Mouse (Mus musculus): Measurements from ENCODE around the gene Pde12. TPM values are rescaled to one million over a fixed set of nuclear protein-coding genes. Genes with fewer than 3 reads are reported as not detected.

The Pde12 gene
- total RNA-seq, 2 experiments from 2014 or later, result 5.3 to 5.5 TPM

DNA sequence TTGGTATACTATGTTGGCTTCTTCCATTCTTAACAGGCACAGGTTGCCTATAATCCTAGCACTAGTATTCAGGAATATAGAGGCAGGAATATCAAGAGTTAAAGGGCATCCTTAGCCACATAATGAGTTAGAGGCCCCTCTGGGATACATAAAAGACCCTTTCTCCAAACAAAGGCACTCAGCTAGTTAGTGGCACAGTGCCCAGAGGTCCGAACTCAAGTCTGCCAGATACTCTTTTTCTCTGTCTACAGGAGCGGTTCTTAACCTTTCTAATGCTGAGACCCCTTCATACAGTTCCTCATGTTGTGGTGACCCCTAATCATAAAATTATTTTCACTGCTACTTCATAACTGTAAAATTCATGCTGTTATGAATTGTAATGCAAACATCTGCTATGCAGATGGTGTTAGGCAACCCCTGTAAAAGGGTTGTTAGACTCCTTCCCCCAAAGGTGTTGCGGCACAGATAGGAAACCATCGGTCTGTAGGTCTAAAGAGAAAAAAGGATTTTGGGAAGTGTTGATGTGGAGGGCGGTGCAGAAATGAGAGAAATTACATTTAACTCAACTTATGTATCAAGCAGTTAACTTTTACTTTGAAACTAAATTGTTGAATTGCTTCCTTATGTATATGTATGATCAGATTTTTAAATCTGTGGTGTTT is 23.6 kb downstream of the Pde12 start:
- DNase-seq, result no peak

DNA sequence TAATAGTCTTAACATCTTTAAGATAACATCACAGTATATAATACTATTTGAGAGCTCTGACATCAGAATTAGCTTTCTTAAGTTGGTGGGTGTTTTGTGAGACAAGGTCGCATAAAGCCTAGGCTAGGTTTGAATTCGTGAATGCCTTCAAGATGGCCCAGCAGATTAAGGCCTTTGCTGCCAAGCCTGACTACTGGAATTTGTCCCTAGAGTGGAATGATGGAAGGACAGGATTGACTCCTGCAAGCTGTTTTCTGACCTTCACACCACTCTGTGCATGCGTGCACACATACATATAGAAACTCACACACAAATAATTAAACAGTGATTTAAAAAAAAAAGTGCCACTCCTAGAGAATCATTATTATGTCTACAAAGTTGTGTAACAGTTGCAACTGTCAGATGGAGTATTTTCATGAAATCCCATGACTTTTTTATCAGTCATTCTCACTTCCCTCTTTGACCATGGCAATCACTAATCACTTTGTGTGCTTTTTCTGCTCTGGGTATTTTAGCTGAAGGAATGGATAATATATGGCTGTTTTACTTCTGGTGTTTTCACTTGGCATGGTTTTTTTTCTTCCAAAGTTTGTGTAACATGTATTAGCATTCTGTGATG is 26.6 kb downstream of the Pde12 start:
- DNase-seq, result no peak

DNA sequence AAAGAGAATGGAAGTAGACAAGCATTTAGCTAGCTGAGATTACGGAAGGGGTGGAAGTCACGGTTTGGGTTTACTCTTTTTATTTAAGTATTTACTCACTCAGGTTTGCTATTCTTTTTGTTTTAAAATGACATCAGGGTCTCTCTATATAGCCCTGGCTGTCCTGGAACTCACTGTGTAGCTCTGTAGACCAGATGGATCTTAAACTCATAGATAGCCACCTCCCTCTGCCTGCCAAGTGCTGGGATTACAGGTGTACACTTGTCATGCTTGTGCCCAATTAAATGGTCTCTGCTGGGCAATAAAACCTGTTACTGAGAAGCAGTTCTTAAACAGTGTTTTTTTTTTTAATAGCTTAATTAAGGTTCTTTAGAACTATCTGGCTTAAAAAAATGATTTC is 29.7 kb downstream of the Pde12 start:
- no peak for DNase-seq

DNA sequence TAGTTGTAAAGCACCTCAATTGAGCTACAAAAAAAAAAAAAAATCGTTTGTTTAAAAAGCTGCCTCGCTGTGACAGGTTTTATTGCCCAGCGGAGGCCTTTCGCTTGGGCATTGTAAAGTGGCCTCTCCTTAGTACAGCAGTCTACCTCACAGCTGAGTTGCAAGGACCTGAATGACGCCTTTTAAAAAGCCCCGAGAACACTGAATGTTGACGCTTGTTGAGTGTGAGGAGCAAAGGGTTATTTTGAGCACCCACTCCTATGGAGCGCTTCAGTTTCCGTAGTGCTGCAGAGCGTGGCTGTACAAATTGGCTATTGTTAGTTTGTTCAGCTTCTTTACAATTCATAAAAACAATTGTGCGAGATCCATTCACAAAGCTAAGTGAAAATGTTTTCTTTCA is 30.4 kb downstream of the Pde12 start:
- DNase-seq, result no peak

DNA sequence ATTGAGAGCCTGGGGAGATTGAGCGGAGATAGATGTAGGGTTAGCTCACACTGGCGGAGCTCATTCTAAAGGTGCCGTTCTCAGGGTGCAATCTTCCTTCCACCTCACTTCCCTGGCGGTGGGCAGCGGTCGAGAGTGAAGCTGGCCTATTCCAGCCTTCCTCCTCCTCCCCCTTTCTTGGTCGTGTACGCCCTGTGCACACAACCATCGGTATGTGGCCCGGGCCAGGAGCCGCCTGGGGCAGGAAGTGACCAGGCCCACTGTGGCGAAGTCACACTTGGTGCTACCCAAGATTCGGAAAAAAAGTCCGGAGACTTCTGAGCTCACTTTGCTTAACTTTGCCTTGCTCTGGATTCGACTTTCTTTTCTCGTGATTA is 31.0 kb downstream of the Pde12 start:
- DNase-seq, result peak; percentile 67 to 74

DNA sequence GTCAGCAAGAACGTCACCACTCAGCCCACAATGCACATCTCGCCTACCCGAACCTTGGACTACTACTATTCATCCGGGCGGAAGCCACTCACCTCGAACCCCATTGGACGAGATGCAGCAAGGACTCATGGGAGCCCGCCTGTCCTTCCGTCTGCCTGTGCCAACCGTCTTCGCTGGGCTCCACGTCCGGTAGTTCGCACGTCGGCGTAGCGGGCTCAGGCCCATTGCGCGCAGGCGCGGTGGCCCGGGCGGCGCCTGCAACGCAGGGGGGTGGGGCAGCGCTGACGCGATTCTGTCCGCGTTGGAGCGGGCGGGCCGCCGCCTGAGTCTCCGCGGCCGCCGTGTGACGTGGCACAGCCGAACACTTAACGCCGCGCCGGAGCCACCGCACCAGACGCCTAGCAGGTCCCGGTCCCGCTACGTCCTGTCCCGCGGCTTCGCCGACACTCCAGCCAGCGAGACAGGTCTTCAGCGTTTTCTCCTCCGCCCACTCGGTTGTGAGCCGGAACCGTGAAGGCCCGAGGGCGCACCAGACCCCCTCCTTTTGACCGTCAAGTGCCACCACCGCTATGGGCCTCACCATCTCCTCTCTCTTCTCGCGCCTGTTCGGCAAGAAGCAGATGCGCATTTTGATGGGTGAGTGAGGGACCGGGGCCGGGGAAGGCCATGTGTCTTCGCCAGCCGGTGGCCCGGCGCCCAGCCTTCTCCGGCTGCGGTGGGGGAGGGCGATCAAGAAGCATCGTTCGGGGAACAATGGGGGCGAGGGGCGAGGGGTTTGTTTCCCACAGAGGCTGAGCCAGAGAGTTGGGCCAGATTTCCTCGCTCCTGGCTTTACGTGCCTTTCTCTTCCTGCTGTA is 31.6 kb downstream of the Pde12 start, which contains the start of gene Arf4:
Arf4 (plus strand) TSS at position 224 of the 857 bp plus-strand sequence.
- peak; percentile 96 to 99 for DNase-seq

DNA sequence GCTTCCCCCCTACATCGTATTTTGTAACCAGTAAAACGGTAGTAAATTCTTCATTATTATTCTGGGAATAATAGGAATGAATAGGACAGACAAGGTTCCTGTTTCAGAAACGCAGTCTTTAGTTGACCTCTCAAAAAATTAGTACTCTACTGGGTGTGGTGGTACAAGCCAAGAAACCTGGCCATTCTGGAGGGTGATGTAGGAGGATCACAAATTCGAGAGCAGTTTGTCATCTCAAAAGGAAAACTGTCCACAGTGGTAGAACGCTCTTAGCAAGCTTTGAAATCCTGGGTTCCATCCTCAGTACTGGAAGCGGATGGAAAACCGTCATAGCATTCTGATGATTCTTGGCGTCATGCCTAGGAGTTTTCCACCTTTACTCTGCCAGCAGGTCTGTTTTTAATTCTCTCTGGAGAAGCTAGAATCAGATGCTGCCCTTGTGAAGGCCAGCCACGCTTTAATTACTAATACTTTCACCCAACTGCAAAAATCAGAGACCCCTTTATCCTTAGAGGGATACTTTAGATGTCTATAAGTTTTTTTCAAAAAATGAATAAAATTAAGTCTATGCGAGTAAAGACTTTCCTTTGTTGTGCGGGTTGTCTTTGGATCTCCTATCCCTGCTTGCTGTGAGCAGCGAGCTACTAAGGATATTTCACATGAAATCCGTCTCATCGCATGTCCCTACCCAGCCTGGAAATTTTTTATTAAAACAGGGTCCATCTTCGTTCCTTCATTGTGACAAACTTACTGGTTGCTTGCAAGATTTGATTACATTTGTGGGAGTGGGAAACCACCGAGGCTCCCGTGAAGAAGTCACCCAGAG is 32.4 kb downstream of the Pde12 start:
- DNase-seq, result peak; percentile 49 to 72

DNA sequence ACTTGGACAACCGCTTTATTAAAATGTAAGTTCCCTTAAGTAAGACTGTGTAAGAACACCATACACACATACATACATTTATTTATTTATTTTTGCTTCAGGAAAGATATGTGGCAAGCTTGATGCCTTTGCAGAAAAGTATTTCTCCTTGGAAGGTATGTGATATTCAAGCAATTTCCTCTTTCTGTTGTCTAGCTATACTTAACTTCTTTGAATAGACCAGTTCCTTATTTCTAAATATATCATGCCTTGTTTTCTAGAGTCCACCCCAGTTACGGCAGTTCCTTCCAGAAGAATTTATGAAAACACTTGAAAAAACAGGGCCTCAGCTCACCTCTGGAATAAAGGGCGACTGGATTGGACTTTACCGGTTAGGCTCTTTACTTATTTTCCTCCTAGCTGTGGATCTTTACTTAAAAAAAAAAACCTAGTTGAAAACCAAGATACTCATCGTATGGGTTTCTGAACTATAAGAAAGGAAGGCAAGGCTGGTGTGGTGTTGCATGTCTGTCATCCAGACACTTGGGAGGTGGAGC is 43.0 kb downstream of the Pde12 start:
- no peak for DNase-seq

DNA sequence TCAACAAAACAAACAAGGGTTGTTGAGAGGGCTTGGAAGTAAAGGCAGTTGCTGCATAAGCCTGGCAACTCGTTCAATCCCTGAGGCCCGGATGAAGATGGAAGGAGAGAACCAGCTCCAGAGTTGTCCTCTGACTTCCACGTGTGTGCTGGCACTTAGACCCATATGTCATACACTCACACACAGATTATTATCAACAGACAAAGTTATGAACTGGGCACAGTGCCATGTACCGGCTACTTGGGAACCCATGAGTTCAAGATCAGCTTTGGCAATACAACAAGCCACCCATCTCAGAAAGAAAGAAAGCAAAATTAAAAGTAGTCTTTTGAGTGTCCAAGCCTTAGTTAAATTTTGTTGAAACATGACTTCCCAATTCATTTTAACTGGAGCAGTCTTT is 44.4 kb downstream of the Pde12 start:
- DNase-seq, result no peak

DNA sequence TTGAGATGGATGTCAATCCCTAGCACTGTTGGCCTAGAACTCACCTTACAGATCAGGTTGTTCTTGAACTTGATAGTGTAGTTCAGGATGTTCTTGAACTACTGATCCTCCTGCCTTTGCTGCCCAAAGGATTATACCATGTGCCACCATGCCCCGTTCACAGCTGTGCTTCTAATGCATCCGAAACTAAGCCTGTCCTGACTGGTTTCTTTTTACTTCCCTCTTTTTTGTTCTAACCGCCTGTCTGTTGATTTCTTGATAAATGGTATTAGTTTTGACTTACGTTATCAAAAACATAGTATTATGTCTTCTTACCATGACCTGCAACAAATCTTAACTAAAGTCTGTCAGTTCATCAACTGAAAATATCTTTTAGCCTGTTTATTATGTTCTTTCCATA is 59.0 kb downstream of the Pde12 start:
- DNase-seq, result no peak

Small RNA genes lying within 50 kb of the gene (microRNA-seq; reads per million reads assigned to microRNA genes)
- gene Mir7672, result 1.1 to 1.6 reads per million in 2 experiments

Other genes starting within 250 kb of the Pde12 start
- gene Slmap, start 135.0 kb downstream of the Pde12 start, total RNA-seq (2021), result 100 to 1,000 TPM; 233 to 263 TPM
- 10 to 100 TPM; 12.4 to 12.9 TPM for gene Dennd6a, start 96.0 kb downstream of the Pde12 start, total RNA-seq (2021)
- gene Arf4, start 31.8 kb downstream of the Pde12 start, total RNA-seq (2021), result 10 to 100 TPM; 74.7 to 77.3 TPM
- gene Dnah12, start 23.4 kb upstream of the Pde12 start, total RNA-seq (2021), result under 1 TPM; 0.15 to 0.31 TPM
- 100 to 1,000 TPM; 101 to 106 TPM for gene Asb14, start 224.7 kb upstream of the Pde12 start, total RNA-seq (2021)

Data from heart, adult 18-20 months (tissue).